Mouse (Mus musculus): ENCODE data around the gene Agbl4. TPM values are rescaled to one million over a fixed set of nuclear protein-coding genes. Genes with fewer than 3 reads are reported as not detected.
A peak's percentile ranks its signal among the peaks of the same experiment; 100 is the strongest.

Agbl4 gene
- total RNA-seq, 1 experiment: not detected

DNA sequence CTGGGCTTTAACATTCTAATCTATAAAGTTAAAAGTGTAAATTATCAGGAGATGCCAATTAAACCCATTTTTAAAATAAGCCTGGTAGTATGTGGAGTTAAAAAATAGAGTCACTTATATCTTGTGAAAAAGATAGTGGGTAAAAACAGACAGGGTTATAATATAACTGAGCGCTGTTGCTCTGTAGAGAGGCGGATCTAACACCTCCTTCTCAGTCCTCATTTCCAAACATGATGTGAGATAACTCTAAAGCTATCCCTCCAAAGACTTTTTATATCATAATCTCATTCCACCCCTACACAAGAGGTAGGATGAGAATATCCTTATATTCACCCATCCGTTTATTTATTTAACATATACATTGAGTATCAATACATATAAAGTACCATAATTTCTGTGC lies 669.9 kb downstream of the Agbl4 start:
- DNase-seq (ENCODE audit: low read depth, low spot score): no peak
- in situ Hi-C loops (cut with MboI; ENCODE audit: low sequenced_read_pairs in 2 of 2, unreplicated experiment in 2 of 2): no loop called here
- H3K4me3 ChIP-seq (ENCODE audit: insufficient read depth in 1 of 2, low read depth in 1 of 2, low read length in 2 of 2, poor library complexity in 1 of 2, severe bottlenecking in 1 of 2): no peak overlapping the region
- H3K4me1 ChIP-seq (ENCODE audit: control insufficient read depth in 2 of 2, insufficient read depth in 2 of 2, low read length in 2 of 2, poor library complexity in 1 of 2): no peaks in the 10 kb centered on the region
- TF ChIP-seq HCFC1 (IDR thresholded peaks at IDR 0.05; ENCODE audit: borderline replicate concordance, insufficient read depth, low read length): no peak
- TF ChIP-seq ZNF384 (IDR thresholded peaks at IDR 0.05; ENCODE audit: low read depth, low read length): no peak
- TF ChIP-seq ZC3H11A (IDR thresholded peaks at IDR 0.05; ENCODE audit: borderline replicate concordance, low read depth, low read length): no peak
- no peak for TF ChIP-seq MAFK (IDR thresholded peaks at IDR 0.05; ENCODE audit: insufficient read depth, low read depth, low read length)
- no peak for TF ChIP-seq CHD2 (IDR thresholded peaks at IDR 0.05; ENCODE audit: low read depth, low read length)
- no peaks in the 10 kb centered on the region for H3K9me3 ChIP-seq (ENCODE audit: control insufficient read depth, insufficient read depth, low read depth, low read length)
- H3K36me3 ChIP-seq (ENCODE audit: control insufficient read depth, insufficient read depth, low read length, poor library complexity, severe bottlenecking): no peaks in the 10 kb centered on the region
- no peak overlapping the region for H3K27ac ChIP-seq (ENCODE audit: insufficient read depth, low read depth, low read length, poor library complexity, severe bottlenecking)
- no peak overlapping the region for H3K9ac ChIP-seq (ENCODE audit: insufficient read depth, low read depth, low read length, poor library complexity, severe bottlenecking)

DNA sequence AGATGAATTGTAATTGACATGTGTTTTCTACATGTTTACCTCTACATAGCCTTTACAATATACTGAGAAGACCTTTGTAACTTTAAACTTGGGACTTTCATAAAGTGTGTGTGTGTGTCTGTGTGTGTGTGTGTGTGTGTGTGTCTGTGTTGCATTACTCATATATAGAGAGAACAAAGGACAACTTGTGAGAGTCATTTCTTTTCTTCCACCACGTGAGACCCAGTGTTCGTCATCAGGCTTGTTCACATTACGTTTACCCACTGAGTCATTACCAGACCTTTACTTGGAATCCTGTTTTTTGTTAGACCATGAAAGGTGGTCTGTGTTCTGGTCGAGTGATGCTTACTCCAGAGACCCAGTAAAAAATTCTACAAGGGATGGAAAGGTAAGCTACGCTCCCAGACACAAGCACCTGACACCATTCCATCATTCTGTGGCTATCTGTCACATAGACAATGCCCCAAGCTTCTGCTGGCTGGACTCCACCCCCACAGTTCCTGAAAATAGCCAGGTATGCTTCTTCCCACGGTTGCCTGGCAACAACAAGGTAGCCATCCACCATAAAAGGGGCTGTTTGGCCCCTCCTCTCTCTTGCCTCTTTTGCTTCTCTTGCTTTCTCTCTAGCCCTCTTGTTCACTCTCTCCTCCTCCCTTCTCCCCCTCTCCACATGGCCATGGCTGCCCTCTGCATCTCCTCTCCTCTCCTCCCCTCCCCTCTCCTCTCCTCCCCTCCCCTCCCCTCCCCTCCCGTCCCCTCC lies 676.5 kb downstream of the Agbl4 start:
- Histone ChIP-seq H3K9ac (ENCODE audit: insufficient read depth, low read depth, low read length, poor library complexity, severe bottlenecking) (no peak overlapping the region), H3K36me3 (ENCODE audit: control insufficient read depth, insufficient read depth, low read length, poor library complexity, severe bottlenecking) (no peaks in the 10 kb centered on the region), H3K4me3 (ENCODE audit: insufficient read depth in 1 of 2, low read depth in 1 of 2, low read length in 2 of 2, poor library complexity in 1 of 2, severe bottlenecking in 1 of 2) (no peak overlapping the region), H3K27ac (ENCODE audit: insufficient read depth, low read depth, low read length, poor library complexity, severe bottlenecking) (no peak overlapping the region), H3K4me1 (ENCODE audit: control insufficient read depth in 2 of 2, insufficient read depth in 2 of 2, low read length in 2 of 2, poor library complexity in 1 of 2) (no peaks in the 10 kb centered on the region), H3K9me3 (ENCODE audit: control insufficient read depth, insufficient read depth, low read depth, low read length) (no peaks in the 10 kb centered on the region)
- in situ Hi-C loops (cut with MboI; ENCODE audit: low sequenced_read_pairs in 2 of 2, unreplicated experiment in 2 of 2): no loop called here
- peak; percentile 11 for DNase-seq (ENCODE audit: low read depth, low spot score)
- no peak for TF ChIP-seq ZNF384 (IDR thresholded peaks at IDR 0.05; ENCODE audit: low read depth, low read length)
- no peak for TF ChIP-seq HCFC1 (IDR thresholded peaks at IDR 0.05; ENCODE audit: borderline replicate concordance, insufficient read depth, low read length)
- TF ChIP-seq CHD2 (IDR thresholded peaks at IDR 0.05; ENCODE audit: low read depth, low read length): no peak
- TF ChIP-seq ZC3H11A (IDR thresholded peaks at IDR 0.05; ENCODE audit: borderline replicate concordance, low read depth, low read length): no peak
- no peak for TF ChIP-seq MAFK (IDR thresholded peaks at IDR 0.05; ENCODE audit: insufficient read depth, low read depth, low read length)

DNA sequence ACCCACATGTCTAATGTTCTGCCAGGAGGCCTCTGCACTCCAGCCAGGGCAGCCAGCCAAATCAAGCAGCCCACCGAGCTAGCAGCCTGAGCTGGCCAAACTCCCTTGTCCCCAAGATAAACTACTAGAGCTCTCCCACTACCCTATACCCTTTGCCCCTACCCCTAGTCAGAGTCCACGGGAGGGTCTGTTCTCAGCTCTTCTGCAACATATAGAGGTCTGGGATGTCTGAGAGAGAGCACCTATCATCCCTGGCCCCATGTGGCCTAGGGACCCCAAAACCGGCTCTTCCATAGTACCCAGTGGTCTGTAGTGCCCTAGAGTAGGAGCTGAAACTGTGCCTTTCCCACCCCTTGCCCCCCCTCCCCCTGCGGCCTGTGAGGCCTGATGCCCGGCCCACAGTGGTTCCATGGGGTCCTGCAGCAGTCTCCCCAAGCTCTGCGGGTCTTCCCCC lies 677.3 kb downstream of the Agbl4 start:
- no peak overlapping the region for H3K27ac ChIP-seq (ENCODE audit: insufficient read depth, low read depth, low read length, poor library complexity, severe bottlenecking)
- in situ Hi-C loops (cut with MboI; ENCODE audit: low sequenced_read_pairs in 2 of 2, unreplicated experiment in 2 of 2): no loop called here

DNA sequence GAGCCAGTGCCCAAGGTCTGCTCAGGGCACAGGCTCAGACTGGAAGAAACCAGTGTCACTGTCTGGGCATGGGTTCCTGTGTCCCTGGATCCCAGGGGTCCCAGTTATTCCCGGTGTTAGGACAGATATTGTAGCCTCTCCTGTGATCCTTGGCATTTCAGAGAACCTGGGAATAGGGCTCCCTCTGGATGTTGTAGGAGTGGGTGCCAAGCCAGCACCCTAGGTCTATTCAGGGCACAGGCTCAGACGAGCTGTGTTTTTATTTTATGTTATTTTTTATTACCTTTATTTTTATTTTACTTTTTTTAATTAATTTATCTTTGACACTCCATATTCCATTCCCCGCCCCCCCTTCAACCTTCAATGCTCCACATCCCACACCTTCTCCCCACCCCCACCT lies 680.3 kb downstream of the Agbl4 start:
- in situ Hi-C loops (cut with MboI; ENCODE audit: low sequenced_read_pairs in 2 of 2, unreplicated experiment in 2 of 2): no loop called here
- H3K4me3 ChIP-seq (ENCODE audit: insufficient read depth in 1 of 2, low read depth in 1 of 2, low read length in 2 of 2, poor library complexity in 1 of 2, severe bottlenecking in 1 of 2): no peak overlapping the region
- TF ChIP-seq ZNF384 (IDR thresholded peaks at IDR 0.05; ENCODE audit: low read depth, low read length) (no peak), CHD2 (IDR thresholded peaks at IDR 0.05; ENCODE audit: low read depth, low read length) (no peak), ZC3H11A (IDR thresholded peaks at IDR 0.05; ENCODE audit: borderline replicate concordance, low read depth, low read length) (no peak), MAFK (IDR thresholded peaks at IDR 0.05; ENCODE audit: insufficient read depth, low read depth, low read length) (no peak), HCFC1 (IDR thresholded peaks at IDR 0.05; ENCODE audit: borderline replicate concordance, insufficient read depth, low read length) (no peak)

More for the DNA sequence above, 677.3 kb downstream of the Agbl4 start:
- H3K4me1 ChIP-seq (ENCODE audit: control insufficient read depth in 2 of 2, insufficient read depth in 2 of 2, low read length in 2 of 2, poor library complexity in 1 of 2): no peaks in the 10 kb centered on the region
- TF ChIP-seq ZC3H11A (IDR thresholded peaks at IDR 0.05; ENCODE audit: borderline replicate concordance, low read depth, low read length): no peak
- no peak for TF ChIP-seq CHD2 (IDR thresholded peaks at IDR 0.05; ENCODE audit: low read depth, low read length)
- TF ChIP-seq HCFC1 (IDR thresholded peaks at IDR 0.05; ENCODE audit: borderline replicate concordance, insufficient read depth, low read length): no peak
- TF ChIP-seq MAFK (IDR thresholded peaks at IDR 0.05; ENCODE audit: insufficient read depth, low read depth, low read length): no peak
- no peak for TF ChIP-seq ZNF384 (IDR thresholded peaks at IDR 0.05; ENCODE audit: low read depth, low read length)
- no peak for DNase-seq (ENCODE audit: low read depth, low spot score)
- H3K4me3 ChIP-seq (ENCODE audit: insufficient read depth in 1 of 2, low read depth in 1 of 2, low read length in 2 of 2, poor library complexity in 1 of 2, severe bottlenecking in 1 of 2): no peak overlapping the region
- no peaks in the 10 kb centered on the region for H3K36me3 ChIP-seq (ENCODE audit: control insufficient read depth, insufficient read depth, low read length, poor library complexity, severe bottlenecking)
- no peaks in the 10 kb centered on the region for H3K9me3 ChIP-seq (ENCODE audit: control insufficient read depth, insufficient read depth, low read depth, low read length)
- H3K9ac ChIP-seq (ENCODE audit: insufficient read depth, low read depth, low read length, poor library complexity, severe bottlenecking): no peak overlapping the region

More for the DNA sequence above, 680.3 kb downstream of the Agbl4 start:
- Histone ChIP-seq H3K4me1 (ENCODE audit: control insufficient read depth in 2 of 2, insufficient read depth in 2 of 2, low read length in 2 of 2, poor library complexity in 1 of 2) (no peaks in the 10 kb centered on the region), H3K27ac (ENCODE audit: insufficient read depth, low read depth, low read length, poor library complexity, severe bottlenecking) (no peak overlapping the region), H3K36me3 (ENCODE audit: control insufficient read depth, insufficient read depth, low read length, poor library complexity, severe bottlenecking) (no peaks in the 10 kb centered on the region), H3K9me3 (ENCODE audit: control insufficient read depth, insufficient read depth, low read depth, low read length) (no peaks in the 10 kb centered on the region), H3K9ac (ENCODE audit: insufficient read depth, low read depth, low read length, poor library complexity, severe bottlenecking) (no peak overlapping the region)
- no peak for DNase-seq (ENCODE audit: low read depth, low spot score)

Data from ES-E14 (cell line).